Mouse (Mus musculus) lung, postnatal 0 days (tissue): ENCODE results near the gene Nfatc2ip. TPM values are rescaled to one million over a fixed set of nuclear protein-coding genes. Genes with fewer than 3 reads are reported as not detected.
A peak's percentile ranks its signal among the peaks of the same experiment; 100 is the strongest.

Experiments
- ATAC-seq: fragments of 200-750 bp; cut with Nextera tagmentation; 2 replicates; pipeline ENCODE4 v1.8.0; 2017; ENCODE audit warnings: moderate library complexity
- DNase-seq: peaks from one replicate; pipeline ENCODE4 v3.0.0-alpha.2; 2016; ENCODE audit warnings: low spot score
- H3K27ac ChIP-seq: fragments of 300-500 bp; sonication (generic); 2 replicates; pipeline ENCODE4 v1.5.1; 2014; ENCODE audit warnings: antibody characterized with exemption, mild to moderate bottlenecking, low read length, mixed read lengths
- H3K27me3 ChIP-seq: fragments of 300-500 bp; sonication (generic); replicated peaks from 2 replicates; pipeline ENCODE4 v1.6.1; 2014; ENCODE audit warnings: low read length, mixed read lengths; ENCODE audit not compliant: insufficient read depth
- H3K36me3 ChIP-seq: fragments of 300-500 bp; sonication (generic); 2 replicates; pipeline ENCODE4 v1.6.1; 2014; ENCODE audit warnings: low read length, mixed read lengths; ENCODE audit not compliant: insufficient read depth
- H3K4me1 ChIP-seq: fragments of 300-500 bp; sonication (generic); 2 replicates; pipeline ENCODE4 v1.6.1; 2014; ENCODE audit warnings: antibody characterized with exemption, low read depth, low read length, mixed read lengths; ENCODE audit not compliant: insufficient read depth
- H3K4me2 ChIP-seq: fragments of 300-500 bp; sonication (generic); replicated peaks from 2 replicates; pipeline ENCODE4 v1.6.1; 2014; ENCODE audit warnings: low read depth, mild to moderate bottlenecking, low read length, moderate library complexity, mixed read lengths
- H3K4me3 ChIP-seq: fragments of 300-500 bp; sonication (generic); 2 replicates; pipeline ENCODE4 v1.5.1; 2014; ENCODE audit warnings: low read depth, low read length
- H3K9ac ChIP-seq: fragments of 300-500 bp; sonication (generic); replicated peaks from 2 replicates; pipeline ENCODE4 v1.6.1; 2014; ENCODE audit warnings: low read depth, mild to moderate bottlenecking
- H3K9me3 ChIP-seq: fragments of 300-500 bp; sonication (generic); 2 replicates; pipeline ENCODE4 v1.6.1; 2016; ENCODE audit warnings: low read length, mixed read lengths
- CTCF ChIP-seq: IDR thresholded peaks from 2 replicates; pipeline ENCODE4 v1.5.1; 2016; ENCODE audit warnings: antibody characterized with exemption, mild to moderate bottlenecking
- EP300 ChIP-seq: IDR thresholded peaks from 2 replicates; pipeline ENCODE4 v1.6.1; 2016; ENCODE audit warnings: antibody characterized with exemption, mild to moderate bottlenecking, control low read depth
- WGBS: fragments of 180-500 bp; shearing (Covaris S2); extraction: QIAGEN DNeasy Blood & Tissue Kit; methylation state at CpG from one replicate; pipeline ENCODE4 v1.1.7; 2014; 5-methylcytosine and 5-hydroxymethylcytosine counted together
- polyA plus RNA-seq: library from polyadenylated mRNA; unstranded; fragments of >200 nt; fragmentation: Nextera tagmentation; extraction: Ambion mirVana; gene quantifications from 2 replicates; pipeline ENCODE4 v1.2.1, GENCODE M21; 2015

The Nfatc2ip gene
- polyA plus RNA-seq, 1 experiment from 2014 or later: 2.0 TPM

- no peak overlapping the region for H3K27ac ChIP-seq
- no peak overlapping the region for H3K4me2 ChIP-seq
- no peak overlapping the region for H3K4me3 ChIP-seq
- TF ChIP-seq EP300 (no peak), CTCF (peak; percentile 94)
- DNase-seq (peak; percentile 74), ATAC-seq (peak; percentile 70)
- no peak overlapping the region for H3K9ac ChIP-seq
- no peaks in the 10 kb centered on the region for H3K9me3 ChIP-seq
- no peaks in the 10 kb centered on the region for H3K27me3 ChIP-seq
- 17% methylated on average over 8 of the region's 8 CpGs for WGBS
- peaks cover 23% of the 10 kb centered on the region; the same call in 1 of the 2 replicates for H3K36me3 ChIP-seq
- H3K4me1 ChIP-seq: no peaks in the 10 kb centered on the region
Measured at GRCm38 (mm10) chr7:126436851-126437250, 40.3 kb upstream of the Nfatc2ip start.

GRCm38 (mm10) chr7:126435801-126436200 is 39.3 kb upstream of the Nfatc2ip start:
- no peak for ATAC-seq
- DNase-seq: no peak
- WGBS: 86% methylated on average over 3 of the region's 3 CpGs
- no peak overlapping the region for H3K27ac ChIP-seq
- H3K36me3 ChIP-seq: peaks cover 29% of the 10 kb centered on the region
- H3K9ac ChIP-seq: no peak overlapping the region
- H3K4me2 ChIP-seq: no peak overlapping the region
- H3K4me1 ChIP-seq: no peaks in the 10 kb centered on the region
- no peaks in the 10 kb centered on the region for H3K9me3 ChIP-seq
- no peak overlapping the region for H3K4me3 ChIP-seq
- no peaks in the 10 kb centered on the region for H3K27me3 ChIP-seq
- TF ChIP-seq CTCF (no peak), EP300 (no peak)

- no peak for ATAC-seq
- Histone ChIP-seq H3K9ac (no peak overlapping the region), H3K36me3 (peaks cover 29% of the 10 kb centered on the region), H3K4me2 (no peak overlapping the region), H3K4me3 (no peak overlapping the region), H3K4me1 (peaks cover 2% of the 10 kb centered on the region; the same call in 1 of the 2 replicates), H3K27me3 (no peaks in the 10 kb centered on the region), H3K9me3 (no peaks in the 10 kb centered on the region), H3K27ac (no peak overlapping the region)
- DNase-seq: no peak
- TF ChIP-seq EP300: no peak
- TF ChIP-seq CTCF: no peak
- 87% methylated on average over 7 of the region's 7 CpGs for WGBS
Measured at GRCm38 (mm10) chr7:126434726-126435125, 38.2 kb upstream of the Nfatc2ip start.

- H3K27ac ChIP-seq: no peak overlapping the region
- H3K4me2 ChIP-seq: no peak overlapping the region
- no peak for DNase-seq
- peaks cover 13% of the 10 kb centered on the region; the same call in 1 of the 2 replicates for H3K36me3 ChIP-seq
- H3K9ac ChIP-seq: no peak overlapping the region
- no peaks in the 10 kb centered on the region for H3K9me3 ChIP-seq
- TF ChIP-seq CTCF: no peak
- TF ChIP-seq EP300: no peak
- no peaks in the 10 kb centered on the region for H3K27me3 ChIP-seq
- ATAC-seq: no peak
- H3K4me3 ChIP-seq: no peak overlapping the region
- peaks cover 6% of the 10 kb centered on the region; the same call in 1 of the 2 replicates for H3K4me1 ChIP-seq
Measured at GRCm38 (mm10) chr7:126430167-126430566, 33.6 kb upstream of the Nfatc2ip start.

- no peak for ATAC-seq
Measured at GRCm38 (mm10) chr7:126429503-126429898, 33.0 kb upstream of the Nfatc2ip start.

GRCm38 (mm10) chr7:126428631-126429502 is 32.3 kb upstream of the Nfatc2ip start, which contains the start of gene Rabep2:
Gene Rabep2, plus strand, starts transcription at chr7:126428759.
- Histone ChIP-seq H3K4me2 (peak within 1 kb of the TSS; percentile 83), H3K36me3 (peaks cover 5% of the 10 kb centered on the region; the same call in 1 of the 2 replicates), H3K4me3 (peak within 1 kb of the TSS; percentile 69), H3K9ac (peak within 1 kb of the TSS; percentile 75), H3K27me3 (no peaks in the 10 kb centered on the region), H3K4me1 (peaks cover 6% of the 10 kb centered on the region; the same call in 1 of the 2 replicates), H3K27ac (peak within 1 kb of the TSS; percentile 96), H3K9me3 (no peaks in the 10 kb centered on the region)
- TF ChIP-seq EP300 (no peak), CTCF (0 out of 2 replicates have a peak, but pooled peaks have one; percentile 6)
- under 1% methylated on average over 73 of the region's 82 CpGs for WGBS
- ATAC-seq (peak; percentile 95), DNase-seq (peak; percentile 93)

More at GRCm38 (mm10) chr7:126429503-126429898, 33.0 kb upstream of the Nfatc2ip start:
- TF ChIP-seq EP300: no peak
- TF ChIP-seq CTCF: no peak
- 29% methylated on average over 15 of the region's 15 CpGs for WGBS
- peak overlapping the region; percentile 75; the same call in 1 of the 2 replicates for H3K9ac ChIP-seq
- peaks cover 7% of the 10 kb centered on the region; the same call in 1 of the 2 replicates for H3K36me3 ChIP-seq
- peak overlapping the region; percentile 83 for H3K4me2 ChIP-seq
- DNase-seq: no peak
- peak overlapping the region; percentile 69 for H3K4me3 ChIP-seq
- no peak overlapping the region for H3K27ac ChIP-seq
- peaks cover 6% of the 10 kb centered on the region; the same call in 1 of the 2 replicates for H3K4me1 ChIP-seq
- H3K27me3 ChIP-seq: no peaks in the 10 kb centered on the region
- H3K9me3 ChIP-seq: no peaks in the 10 kb centered on the region
